Mouse (Mus musculus): Measurements from ENCODE around the gene Kcnq4.

Gene Kcnq4

DNA sequence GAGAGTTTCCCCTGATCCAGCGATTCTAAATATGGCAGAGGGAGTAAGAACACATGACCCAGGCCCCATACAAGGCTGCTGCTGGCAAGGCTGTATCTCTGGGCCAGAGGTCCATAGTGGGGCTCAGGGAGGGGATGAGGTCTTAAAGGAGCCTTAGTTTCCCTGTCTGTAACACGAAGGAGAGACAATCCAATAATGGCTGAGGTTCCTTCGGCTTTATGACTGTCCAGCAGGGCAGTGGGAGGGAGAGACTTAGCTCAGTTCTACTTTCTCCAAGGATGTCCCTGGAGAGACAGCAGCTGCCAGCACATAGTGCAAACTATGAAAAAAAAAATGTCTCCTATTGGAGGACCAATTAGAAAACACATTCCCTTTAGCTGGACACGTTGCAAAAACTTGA lies 22.2 kb downstream of the Kcnq4 start:
- no peak for DNase-seq (ENCODE audit: extremely low read depth, insufficient read length, low spot score)

DNA sequence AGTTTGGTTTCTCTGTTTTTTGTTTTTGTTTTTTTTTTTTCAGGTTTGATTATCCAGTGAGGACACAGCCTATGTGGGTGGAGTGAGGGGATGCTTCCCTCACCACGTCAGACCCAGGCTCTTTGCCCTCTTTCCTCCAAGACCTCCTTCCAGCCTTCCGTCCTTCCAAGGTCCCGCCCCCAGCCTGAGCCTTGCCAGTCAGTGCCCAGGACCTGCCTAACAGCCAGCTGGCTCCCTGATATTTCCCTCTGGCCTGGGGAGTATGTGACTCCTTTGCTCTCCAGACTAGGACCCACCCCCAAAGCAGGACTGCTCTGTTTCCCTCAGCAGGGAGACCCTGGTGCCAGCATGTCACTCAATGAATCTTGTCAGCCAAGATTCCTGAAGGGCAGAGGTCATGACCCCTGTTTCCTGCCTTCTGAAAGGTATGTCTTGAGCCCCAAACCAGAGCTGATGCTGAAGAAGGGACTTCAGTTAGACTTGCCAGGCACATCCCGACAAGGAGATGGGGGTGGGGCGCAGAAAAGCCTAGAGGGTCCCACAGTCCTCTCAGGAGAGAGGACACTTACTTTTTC lies 22.8 kb downstream of the Kcnq4 start:
- no peak for DNase-seq (ENCODE audit: extremely low read depth, insufficient read length, low spot score)

DNA sequence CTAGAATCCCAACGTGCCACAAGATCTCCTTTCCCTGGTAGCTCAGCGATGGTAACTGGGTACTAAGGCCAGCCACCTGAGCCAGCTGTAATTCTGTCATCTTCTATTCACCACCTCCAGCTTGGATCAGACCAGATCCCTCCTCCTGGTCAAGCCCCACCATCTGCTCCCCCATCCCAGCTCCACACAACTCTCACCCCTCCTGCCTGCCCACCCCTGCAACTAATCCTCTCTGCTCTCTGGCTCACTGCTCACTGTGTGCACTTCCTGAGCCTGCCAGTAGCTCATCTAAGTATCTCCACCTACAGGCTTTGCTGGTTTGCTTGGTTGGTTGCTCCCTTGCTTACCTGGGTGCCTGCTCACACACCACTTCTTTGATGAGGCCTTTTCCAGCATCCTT lies 26.8 kb downstream of the Kcnq4 start:
- DNase-seq (ENCODE audit: extremely low read depth, insufficient read length, low spot score), result no peak

DNA sequence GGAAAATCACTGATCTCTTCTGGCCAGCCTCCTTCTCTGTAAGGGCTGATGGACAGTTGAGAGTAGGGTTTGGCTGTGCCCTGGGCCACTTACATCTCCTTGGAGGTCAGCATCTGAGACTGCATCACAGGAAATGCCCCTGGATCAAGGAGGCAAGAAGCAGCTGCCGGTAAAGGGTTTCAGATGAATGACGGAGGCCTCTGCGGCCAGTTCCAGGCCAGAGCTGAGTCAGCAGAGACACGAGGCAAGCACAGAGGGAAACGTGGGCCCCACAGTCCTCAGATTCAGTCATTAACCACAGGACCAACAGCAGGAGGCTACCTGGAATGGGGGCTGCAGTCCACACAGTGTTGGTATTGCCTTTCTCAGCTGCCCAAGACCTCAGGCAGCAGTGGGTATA lies 29.3 kb downstream of the Kcnq4 start:
- DNase-seq (ENCODE audit: extremely low read depth, insufficient read length, low spot score), result no peak

DNA sequence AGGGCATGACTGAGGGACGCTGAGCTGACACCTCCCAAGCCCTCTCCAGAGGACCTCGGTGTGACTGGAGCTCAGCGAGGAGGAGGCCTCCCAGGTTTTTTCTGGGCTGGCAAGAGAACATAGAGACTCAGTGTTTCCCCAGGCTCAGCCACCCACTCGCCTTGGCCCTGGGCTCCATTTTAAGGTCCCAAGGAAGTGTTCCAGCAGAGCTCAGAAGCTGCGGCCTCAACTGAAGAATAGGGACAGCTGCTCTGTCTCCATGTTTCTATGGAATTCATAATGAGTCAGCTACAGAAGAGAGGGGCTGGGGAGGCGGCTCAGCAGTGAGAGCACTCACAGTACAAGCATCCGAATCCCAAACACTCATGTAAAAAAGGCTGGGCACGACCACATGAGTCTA lies 30.8 kb downstream of the Kcnq4 start:
- no peak for DNase-seq (ENCODE audit: extremely low read depth, insufficient read length, low spot score)

DNA sequence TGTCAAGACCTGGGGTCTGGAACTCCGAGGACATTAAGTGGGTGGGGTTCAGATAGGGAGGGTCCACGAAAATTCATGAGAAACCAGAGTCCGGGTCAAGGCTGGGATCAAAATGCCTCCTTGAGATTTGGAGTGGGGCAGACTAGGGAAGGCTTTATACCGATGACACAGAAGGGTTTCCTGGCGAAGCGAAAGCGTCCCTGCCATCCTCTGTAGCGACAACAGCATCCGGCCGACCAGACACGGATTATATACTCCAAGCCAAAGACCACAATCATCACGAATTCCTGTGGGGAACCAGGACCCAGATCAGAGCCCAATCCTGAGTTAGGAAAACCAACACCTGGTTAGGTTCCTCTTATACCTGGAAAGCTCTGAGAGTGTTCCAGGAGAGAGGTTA lies 31.6 kb downstream of the Kcnq4 start:
- no peak for DNase-seq (ENCODE audit: extremely low read depth, insufficient read length, low spot score)

DNA sequence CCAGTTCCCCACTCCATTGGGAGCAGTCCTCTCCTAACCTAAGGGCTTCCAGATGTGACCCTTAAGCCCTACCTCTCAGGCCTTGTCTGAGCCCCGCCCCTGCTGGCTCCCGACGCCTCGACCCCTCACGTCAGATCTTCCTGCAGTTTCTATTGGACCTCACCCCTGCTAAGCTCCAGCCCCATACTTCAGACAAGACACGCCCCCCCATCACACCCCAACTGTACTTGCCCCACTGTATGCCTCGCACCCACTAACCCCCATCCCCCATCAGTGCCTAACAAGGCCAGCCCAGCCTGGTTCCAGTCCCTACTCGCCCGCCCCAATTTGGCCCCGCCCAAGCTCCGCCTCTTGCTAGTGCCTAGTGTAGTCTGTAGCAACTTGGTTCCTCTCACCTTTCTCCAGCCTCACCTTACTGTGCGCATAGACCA lies 32.3 kb downstream of the Kcnq4 start:
- no peak for DNase-seq (ENCODE audit: extremely low read depth, insufficient read length, low spot score)

DNA sequence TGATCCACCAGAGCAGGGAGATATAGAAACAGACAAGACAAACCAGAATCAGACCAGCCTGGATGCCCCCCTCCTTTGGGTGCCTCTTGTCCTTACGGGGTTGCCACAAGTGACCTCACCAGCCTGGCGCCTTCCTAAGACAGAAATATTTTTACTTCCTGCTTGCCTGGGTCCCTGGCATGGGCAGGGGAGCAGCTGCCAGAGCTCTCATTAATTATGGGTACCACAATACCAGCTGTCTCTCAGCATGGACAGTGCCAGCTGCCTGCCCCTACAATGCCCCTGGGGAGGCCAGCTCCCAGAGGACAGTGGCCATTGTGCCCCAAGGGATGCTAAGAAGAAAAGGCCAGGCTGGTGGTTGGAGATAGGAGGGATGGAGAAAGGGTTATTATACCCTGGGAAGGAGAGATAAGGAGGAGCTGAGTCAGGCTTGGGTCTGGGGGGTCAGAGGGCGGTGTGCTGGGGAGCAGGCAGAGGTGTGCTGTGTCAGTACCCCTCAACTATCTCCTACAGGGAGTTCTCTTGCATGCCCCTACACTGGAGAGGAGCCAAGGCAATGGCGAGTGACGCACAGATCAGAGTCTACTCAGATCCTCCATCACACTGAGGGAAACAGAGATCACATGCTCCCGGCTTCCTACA lies 34.4 kb downstream of the Kcnq4 start:
- no peak for DNase-seq (ENCODE audit: extremely low read depth, insufficient read length, low spot score)

DNA sequence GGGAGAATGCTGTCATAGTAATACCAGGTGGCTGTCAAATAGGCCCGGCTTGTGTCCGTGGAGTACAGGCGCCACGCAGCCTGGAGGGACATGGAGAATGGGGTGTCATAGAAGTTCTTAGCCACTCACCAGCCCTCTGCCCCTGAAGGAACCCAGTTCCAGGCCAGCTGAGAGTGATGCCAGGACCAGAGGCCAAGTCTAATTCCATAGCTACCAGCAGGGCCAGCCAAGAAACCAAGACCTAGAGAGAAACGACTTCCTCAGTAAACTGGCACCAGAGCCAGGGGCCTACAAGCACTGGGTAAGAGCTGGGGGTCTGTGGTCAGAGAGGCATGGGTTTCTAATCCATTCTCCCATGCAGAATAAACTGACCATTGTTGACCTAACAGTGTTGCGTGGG lies 35.4 kb downstream of the Kcnq4 start:
- DNase-seq (ENCODE audit: extremely low read depth, insufficient read length, low spot score), result no peak

DNA sequence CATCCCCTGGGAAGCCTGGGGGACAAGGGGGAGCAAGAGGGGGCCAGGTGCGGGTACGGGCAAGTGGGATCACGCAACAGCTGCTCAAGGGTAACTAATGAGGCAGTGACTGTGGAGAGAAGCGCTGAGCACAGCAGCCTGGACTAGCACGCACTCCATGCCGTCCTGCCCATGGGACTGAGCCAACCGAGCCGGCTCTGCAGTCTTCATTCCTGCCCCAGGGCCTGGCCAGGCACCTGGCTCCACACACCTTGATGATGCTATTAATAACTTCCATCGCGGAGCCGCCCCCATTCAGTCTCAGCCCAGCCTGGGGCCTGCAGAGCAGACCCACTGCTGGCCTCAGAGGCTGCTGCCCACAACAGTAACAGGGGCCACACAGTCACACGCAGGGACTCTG lies 36.2 kb downstream of the Kcnq4 start:
- DNase-seq (ENCODE audit: extremely low read depth, insufficient read length, low spot score), result no peak

DNA sequence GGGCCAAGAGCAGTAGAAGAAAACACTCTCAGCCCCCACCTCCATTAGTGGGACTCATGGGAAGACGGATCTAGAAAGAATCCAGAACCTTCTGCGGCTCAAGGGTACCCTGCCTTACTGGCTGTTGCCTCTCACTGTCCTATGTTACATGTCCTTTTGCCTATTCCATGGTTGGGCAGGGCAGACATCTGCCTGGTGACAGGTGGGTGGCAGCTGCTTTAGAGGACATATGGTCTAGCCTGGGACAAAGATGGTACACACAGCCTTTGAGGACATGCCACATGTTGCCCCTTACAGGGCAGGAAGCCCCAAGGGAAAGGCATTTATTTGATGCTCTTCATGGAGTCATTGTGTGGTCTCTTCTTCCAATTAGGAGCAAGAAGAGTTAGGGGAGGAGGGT lies 45.9 kb downstream of the Kcnq4 start:
- DNase-seq (ENCODE audit: extremely low read depth, insufficient read length, low spot score), result no peak

DNA sequence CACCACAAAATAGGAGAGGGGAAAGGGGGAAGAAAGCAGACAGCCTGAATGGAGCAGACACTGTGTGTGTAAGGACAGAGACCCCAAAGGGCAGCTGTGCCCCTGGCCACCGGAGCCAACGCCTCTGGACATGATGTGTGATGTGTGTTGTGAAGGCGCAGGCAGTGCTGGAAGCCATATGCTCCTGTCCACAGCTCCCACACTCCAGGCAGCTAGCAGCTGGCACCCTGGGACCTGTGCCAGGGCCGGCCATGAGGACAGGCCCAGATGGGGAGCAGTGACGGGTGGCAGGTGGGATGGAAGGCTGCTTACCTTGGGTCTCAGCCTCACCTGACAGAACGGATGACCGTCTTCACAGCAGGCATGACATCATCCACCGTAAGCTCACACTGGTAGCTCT lies 46.4 kb downstream of the Kcnq4 start:
- DNase-seq (ENCODE audit: extremely low read depth, insufficient read length, low spot score), result no peak

DNA sequence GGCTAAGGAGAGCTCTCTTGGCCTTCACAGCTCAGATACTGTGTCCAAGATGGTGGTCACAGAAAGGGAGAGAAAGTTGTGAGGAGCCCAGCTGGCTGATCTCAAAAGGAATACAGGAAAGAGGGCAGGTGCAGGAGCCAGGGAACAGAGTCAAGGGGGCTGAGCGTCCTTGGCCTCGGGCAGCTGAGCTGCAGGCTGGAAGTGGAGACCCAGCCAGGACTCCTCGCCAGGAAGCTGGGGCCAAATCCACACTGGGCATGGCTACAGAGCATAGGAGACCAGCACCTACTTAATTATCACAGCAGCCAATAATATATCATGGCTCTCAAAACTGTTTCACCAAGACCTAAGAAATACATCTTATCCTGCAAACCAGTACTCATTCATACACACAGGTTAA lies 47.2 kb downstream of the Kcnq4 start:
- no peak for DNase-seq (ENCODE audit: extremely low read depth, insufficient read length, low spot score)

DNA sequence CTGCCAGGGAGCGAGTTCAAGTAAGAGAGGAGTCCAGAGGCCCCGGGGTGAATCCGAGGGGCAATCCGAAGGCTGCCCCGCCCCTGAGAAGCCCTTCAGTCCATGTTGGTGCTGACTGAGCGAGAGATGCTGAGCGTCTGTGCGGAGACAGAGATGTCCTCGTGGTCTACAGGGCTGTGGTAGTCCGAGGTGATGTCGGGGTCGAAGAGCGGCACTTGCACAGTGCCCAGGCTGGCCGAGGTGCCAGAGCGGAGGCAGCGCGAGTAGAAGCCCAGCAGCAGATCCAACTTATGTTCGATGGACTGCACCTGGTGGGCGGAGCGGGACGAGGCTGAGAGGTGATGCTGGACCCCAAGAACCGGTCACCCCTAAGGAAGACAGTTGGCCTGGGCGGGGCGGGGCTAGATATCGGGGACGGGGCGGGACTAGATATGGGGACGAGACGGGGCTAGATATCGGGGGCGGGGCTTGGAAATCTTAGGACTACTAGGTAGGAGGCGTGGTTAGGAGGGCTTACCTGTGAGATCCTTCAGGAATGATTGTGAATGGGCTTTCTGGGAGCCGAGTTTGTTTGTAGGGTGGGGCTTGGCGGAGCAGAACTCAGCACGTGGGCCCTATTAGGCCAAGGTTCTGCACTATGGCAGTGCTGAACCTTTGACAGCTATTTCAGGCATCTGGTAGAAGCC lies 50.5 kb downstream of the Kcnq4 start:
- no peak for DNase-seq (ENCODE audit: extremely low read depth, insufficient read length, low spot score)

DNA sequence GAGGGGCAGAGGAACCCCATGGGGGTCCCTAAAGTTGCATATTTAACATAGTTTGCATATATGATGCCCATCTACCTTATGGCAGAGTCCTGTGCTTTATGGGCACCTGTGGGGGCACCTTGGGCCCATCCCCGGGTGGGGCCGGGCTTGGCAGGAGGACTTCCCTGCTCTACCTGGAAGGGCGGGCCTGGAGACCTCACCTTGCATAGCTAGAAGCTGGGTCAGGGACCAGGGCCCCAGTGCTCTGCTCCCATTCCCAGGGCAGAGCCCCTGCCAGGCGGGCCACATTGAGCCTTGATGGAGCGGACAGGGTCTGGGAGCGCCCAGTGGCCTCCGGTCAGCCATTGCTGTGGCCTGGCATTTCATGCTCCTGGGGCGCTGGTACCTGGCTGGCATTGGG lies 51.1 kb downstream of the Kcnq4 start:
- no peak for DNase-seq (ENCODE audit: extremely low read depth, insufficient read length, low spot score)

DNA sequence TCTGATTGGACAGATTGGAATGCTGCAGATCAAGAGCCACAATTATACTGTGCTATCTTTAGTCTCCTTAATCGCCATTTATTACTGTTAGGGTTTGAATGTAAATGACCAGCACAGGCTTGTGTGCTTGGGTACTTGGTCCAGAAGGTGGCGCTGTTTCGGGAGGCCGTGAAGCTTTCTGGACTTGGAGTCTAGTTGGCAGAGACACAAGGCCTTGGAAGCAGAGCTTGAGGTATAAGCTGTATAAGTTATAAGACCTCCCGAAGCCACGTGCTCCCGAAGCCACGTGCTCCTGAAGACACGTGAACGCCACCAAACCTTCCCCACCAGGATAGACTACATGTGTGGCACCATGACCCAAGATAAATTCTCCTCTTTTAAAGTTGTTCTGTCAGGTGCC lies 55.7 kb downstream of the Kcnq4 start:
- DNase-seq (ENCODE audit: extremely low read depth, insufficient read length, low spot score), result no peak

DNA sequence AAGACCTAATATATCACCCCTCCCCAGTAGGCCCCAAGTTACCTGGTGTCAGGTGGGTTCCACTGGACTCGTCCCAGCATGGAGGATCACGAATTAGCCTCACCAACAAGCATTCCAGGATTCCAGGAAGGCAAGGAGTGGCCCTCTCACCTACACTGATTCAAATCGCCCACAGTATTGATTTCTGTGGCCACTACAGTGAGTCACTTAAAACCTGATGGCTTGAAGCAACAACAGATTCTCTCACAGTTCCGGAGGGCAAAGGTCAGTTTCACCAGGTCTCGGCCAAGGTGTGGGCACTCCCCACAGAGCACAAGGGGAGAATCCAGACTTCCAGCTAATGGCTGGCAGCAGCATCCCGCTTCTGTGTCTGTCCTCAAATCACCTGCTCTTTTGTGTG lies 59.1 kb downstream of the Kcnq4 start:
- no peak for DNase-seq (ENCODE audit: extremely low read depth, insufficient read length, low spot score)

DNA sequence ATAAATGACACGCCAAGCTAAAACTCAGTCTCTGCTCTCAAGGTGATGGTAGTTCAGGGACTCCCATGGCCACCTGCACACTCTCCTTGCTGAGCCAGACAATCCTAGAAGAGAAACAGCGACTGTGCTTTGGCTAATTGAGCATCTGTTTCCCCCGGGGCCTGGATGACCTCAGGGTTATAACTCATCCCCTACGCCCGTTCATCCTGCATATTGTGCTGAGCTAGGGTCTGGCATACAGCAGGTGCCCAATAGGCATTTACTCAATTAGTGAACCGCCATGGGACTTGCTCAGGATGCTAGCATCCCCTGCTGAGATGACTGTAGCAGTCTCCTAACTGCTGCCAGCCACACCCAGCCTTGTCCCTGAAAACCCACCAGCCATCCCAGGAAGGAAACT lies 61.1 kb downstream of the Kcnq4 start:
- DNase-seq (ENCODE audit: extremely low read depth, insufficient read length, low spot score), result no peak

DNA sequence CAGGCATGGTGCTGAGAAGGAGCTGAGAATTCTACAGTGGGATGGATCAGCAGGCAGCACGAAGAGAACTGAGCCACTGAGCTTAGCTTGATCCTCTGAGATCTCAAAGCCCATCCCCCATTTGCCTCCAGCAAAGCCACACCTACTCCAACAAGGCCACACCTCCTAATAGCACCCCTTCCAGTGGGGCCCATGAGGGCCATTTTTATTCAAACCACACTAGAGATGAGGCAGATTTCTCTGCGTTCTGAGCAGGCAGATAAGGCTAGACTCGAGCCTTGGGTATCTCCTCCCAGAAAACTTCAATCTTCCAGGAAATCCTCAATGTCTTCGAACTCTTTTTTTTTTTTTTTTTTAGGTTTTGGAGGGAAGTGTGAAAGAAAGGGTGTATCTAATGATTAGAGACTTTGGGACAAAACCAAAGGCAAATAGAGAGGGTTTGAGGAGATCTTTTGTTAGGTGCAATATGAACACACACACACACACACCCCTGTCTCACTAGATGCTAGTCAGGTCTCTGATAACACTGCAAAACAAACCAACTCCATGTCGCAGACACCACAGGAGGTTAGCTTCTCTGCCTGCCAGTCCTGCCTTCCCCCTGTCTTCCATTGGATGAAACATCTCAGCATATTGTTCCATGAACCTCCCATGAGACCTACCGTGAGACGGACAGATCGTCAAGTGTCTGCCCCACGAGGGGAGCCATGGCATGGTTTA lies 65.0 kb downstream of the Kcnq4 start:
- no peak for DNase-seq (ENCODE audit: extremely low read depth, insufficient read length, low spot score)

DNA sequence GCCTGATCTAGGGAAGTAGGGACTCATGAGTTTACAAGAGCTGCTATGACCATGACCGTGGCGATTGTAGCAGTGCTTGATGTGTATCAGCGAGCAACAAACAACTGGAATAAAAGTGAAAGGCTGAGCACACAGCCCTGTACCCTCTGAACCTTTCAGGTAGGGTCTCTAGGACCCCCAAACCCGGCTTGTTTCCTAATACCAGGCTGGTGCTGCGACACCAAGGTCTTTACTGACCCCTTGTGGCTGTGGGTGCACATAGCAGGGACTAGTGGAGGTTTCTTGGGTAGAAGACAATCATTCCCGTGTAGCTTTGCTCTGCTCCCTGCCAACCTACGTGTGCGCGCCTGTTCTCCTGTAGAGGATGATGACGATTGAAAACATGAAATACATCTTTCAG lies 66.2 kb downstream of the Kcnq4 start:
- peak; percentile 20 for DNase-seq (ENCODE audit: extremely low read depth, insufficient read length, low spot score)

DNA sequence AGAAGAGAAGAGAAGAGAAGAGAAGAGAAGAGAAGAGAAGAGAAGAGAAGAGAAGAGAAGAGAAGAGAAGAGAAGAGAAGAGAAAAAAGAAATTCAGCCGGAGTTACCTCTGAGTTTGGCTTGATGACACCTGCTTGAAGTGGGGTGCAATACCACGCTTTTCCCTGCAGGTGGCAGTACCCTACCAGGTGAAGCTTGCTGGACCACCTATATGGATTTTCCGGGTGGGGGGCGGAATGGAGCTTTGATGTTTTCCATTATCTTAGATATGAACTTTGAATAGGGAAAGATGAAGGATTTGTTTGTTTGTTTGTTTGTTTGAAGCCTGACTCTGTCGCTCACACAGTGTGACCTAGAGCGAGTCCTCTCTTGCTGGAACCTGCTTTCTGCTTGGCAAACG lies 67.5 kb downstream of the Kcnq4 start:
- DNase-seq (ENCODE audit: extremely low read depth, insufficient read length, low spot score), result no peak

DNA sequence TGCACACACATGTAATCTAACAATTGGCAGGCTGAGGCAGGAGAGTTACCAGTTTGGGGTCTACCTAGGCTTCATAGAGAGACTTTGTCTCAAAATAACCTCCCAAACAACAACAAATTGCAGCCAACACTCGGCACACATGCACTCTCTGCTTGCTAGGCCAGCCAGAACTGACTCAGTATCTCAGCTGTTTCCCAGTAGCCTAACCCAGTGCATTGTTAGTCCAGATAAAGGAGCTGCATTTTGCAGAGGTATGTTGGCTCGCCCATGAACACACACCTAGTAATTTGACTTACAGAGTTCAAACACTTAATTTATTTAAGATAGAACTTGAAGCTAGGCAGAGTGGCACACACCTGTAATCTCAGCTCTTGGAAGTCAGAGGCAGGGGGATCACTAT lies 72.8 kb downstream of the Kcnq4 start:
- DNase-seq (ENCODE audit: extremely low read depth, insufficient read length, low spot score), result no peak

Data from 3134 (cell line).